Comparison of ENCODE assay signal across 8 mouse cellular contexts in the genomic region with DNA sequence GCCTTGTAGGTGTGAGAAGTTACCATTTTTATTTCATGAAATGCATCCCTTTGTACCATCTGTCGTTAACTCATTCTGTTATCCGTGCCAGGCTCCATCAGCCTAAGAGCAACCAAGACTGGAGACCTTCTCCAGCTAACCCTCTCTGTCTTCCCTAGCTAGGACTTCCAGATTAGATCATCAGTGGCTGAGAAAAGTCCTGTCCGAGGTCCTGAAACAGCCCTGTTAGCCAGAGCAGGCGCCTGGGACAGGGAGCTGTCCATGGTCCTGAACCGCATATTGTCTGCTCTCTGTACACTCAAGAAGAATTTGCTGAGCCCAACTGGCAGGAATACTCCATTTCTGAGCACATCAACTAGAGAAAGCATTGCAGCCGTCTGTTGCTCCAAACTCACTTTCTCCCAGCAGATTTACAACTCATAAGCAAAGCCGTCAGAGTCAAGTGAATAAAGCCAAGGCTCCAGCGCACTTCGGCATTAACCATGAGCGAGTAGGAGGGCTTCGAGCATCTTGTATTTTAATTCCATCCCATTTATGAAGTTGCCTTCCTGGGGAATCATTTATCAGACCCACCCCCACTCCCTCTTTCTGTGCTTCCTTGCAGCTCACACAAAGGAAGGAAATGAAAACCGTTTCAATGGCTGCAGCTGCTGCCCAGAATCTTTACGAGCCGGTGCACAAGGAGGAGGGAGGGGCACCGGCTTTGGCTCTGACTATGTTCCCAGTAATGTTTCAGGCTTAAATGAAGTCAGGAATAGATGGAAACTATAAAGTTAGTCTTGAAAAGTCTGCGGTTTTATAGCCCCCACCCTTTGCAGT.
DNase-seq lines count a peak whose midpoint lies in the region; ATAC-seq and TF ChIP-seq lines count a peak whose summit lies in the region.

No protein-coding gene starts in this region.

- no peak for TF ChIP-seq POLR2A in liver, adult 2 months (IDR thresholded peaks at IDR 0.05; ENCODE audit: extremely low read depth, insufficient read depth, low read length)

- no peak overlapping the region for H3K27ac ChIP-seq in liver, embryonic 12.5 days
- no peak overlapping the region for H3K27ac ChIP-seq in embryonic facial prominence, embryonic 15.5 days (replicated peaks)
- no peak overlapping the region for H3K27ac ChIP-seq in heart, embryonic 10.5 days
- no peak overlapping the region for H3K27ac ChIP-seq in kidney, postnatal 0 days
- no peak overlapping the region for H3K27ac ChIP-seq in liver, adult 2 months (replicated peaks; ENCODE audit: insufficient read depth, low read depth, low read length)
- 0 out of 2 replicates have a peak overlapping the region, but pooled peaks have one; percentile 11 for H3K27ac ChIP-seq in neural tube, embryonic 11.5 days (ENCODE audit: low read depth, low read length)

- no peak for ATAC-seq in liver, embryonic 12.5 days
- ATAC-seq in embryonic facial prominence, embryonic 15.5 days (ENCODE audit: insufficient number of reproducible peaks, low FRiP score, low TSS enrichment, low read depth): 0 out of 2 replicates have a peak, but pooled peaks have one; percentile 43
- ATAC-seq in kidney, postnatal 0 days (replicated peaks; ENCODE audit: low FRiP score, low read depth): peak; percentile 74
- ATAC-seq in neural tube, embryonic 11.5 days (ENCODE audit: insufficient read depth, low FRiP score, low TSS enrichment): 0 out of 2 replicates have a peak, but pooled peaks have one; percentile 27

- H3K9me3 ChIP-seq in liver, embryonic 12.5 days (replicated peaks): no peaks in the 10 kb centered on the region
- no peaks in the 10 kb centered on the region for H3K9me3 ChIP-seq in embryonic facial prominence, embryonic 15.5 days (replicated peaks)
- H3K9me3 ChIP-seq in heart, embryonic 10.5 days: no peaks in the 10 kb centered on the region
- H3K9me3 ChIP-seq in kidney, postnatal 0 days (replicated peaks; ENCODE audit: low read length): no peaks in the 10 kb centered on the region
- H3K9me3 ChIP-seq in neural tube, embryonic 11.5 days (ENCODE audit: control insufficient read depth, low read length): no peaks in the 10 kb centered on the region

- no peaks in the 10 kb centered on the region for H3K4me1 ChIP-seq in liver, embryonic 12.5 days
- no peaks in the 10 kb centered on the region for H3K4me1 ChIP-seq in embryonic facial prominence, embryonic 15.5 days
- H3K4me1 ChIP-seq in heart, embryonic 10.5 days: no peaks in the 10 kb centered on the region
- no peaks in the 10 kb centered on the region for H3K4me1 ChIP-seq in kidney, postnatal 0 days (replicated peaks; ENCODE audit: insufficient read depth, low read length)
- no peaks in the 10 kb centered on the region for H3K4me1 ChIP-seq in liver, adult 2 months (ENCODE audit: control insufficient read depth, insufficient read depth, low read length)
- H3K4me1 ChIP-seq in neural tube, embryonic 11.5 days (ENCODE audit: control insufficient read depth, insufficient read depth, low read length): no peaks in the 10 kb centered on the region; the same call in 1 of the 2 replicates

- WGBS in liver, embryonic 12.5 days (ENCODE audit: insufficient replicate concordance): 48% methylated on average over 16 of the region's 16 CpGs
- 55% methylated on average over 16 of the region's 16 CpGs for WGBS in embryonic facial prominence, embryonic 15.5 days
- WGBS in heart, embryonic 10.5 days: 56% methylated on average over 16 of the region's 16 CpGs
- 53% methylated on average over 16 of the region's 16 CpGs for WGBS in kidney, postnatal 0 days
- 53% methylated on average over 16 of the region's 16 CpGs for WGBS in liver, adult 2 months
- 43% methylated on average over 16 of the region's 16 CpGs for WGBS in neural tube, embryonic 11.5 days

- H3K9ac ChIP-seq in liver, embryonic 12.5 days: no peak overlapping the region
- no peak overlapping the region for H3K9ac ChIP-seq in embryonic facial prominence, embryonic 15.5 days
- no peak overlapping the region for H3K9ac ChIP-seq in kidney, postnatal 0 days (ENCODE audit: low read depth, low read length)
- no peak overlapping the region for H3K9ac ChIP-seq in liver, adult 2 months (ENCODE audit: low read depth, low read length)
- no peak overlapping the region for H3K9ac ChIP-seq in neural tube, embryonic 11.5 days (ENCODE audit: low read length)

- no peaks in the 10 kb centered on the region for H3K36me3 ChIP-seq in liver, embryonic 12.5 days
- no peaks in the 10 kb centered on the region for H3K36me3 ChIP-seq in embryonic facial prominence, embryonic 15.5 days
- H3K36me3 ChIP-seq in heart, embryonic 10.5 days: no peaks in the 10 kb centered on the region
- no peaks in the 10 kb centered on the region for H3K36me3 ChIP-seq in kidney, postnatal 0 days (ENCODE audit: insufficient read depth, low read length)
- H3K36me3 ChIP-seq in liver, adult 2 months (ENCODE audit: control insufficient read depth, insufficient read depth, low read length): no peaks in the 10 kb centered on the region
- no peaks in the 10 kb centered on the region for H3K36me3 ChIP-seq in neural tube, embryonic 11.5 days (ENCODE audit: control insufficient read depth, insufficient read depth, low read length)

- TF ChIP-seq CTCF in kidney, postnatal 0 days (IDR thresholded peaks at IDR 0.05; ENCODE audit: low read depth): 0 out of 2 replicates have a peak, but pooled peaks have one; percentile 10
- peak; percentile 3; the same call in 1 of the 2 replicates for TF ChIP-seq CTCF in liver, adult 2 months (IDR thresholded peaks at IDR 0.05; ENCODE audit: low read depth, low read length)

- H3K4me2 ChIP-seq in liver, embryonic 12.5 days: no peak overlapping the region
- no peak overlapping the region for H3K4me2 ChIP-seq in embryonic facial prominence, embryonic 15.5 days (replicated peaks)
- H3K4me2 ChIP-seq in kidney, postnatal 0 days (ENCODE audit: low read length): no peak overlapping the region
- no peak overlapping the region for H3K4me2 ChIP-seq in neural tube, embryonic 11.5 days (ENCODE audit: low read depth)

- peak; percentile 78 for DNase-seq in liver
- DNase-seq in heart, embryonic 10.5 days (ENCODE audit: low spot score): peak; percentile 92
- DNase-seq in kidney, postnatal 0 days (ENCODE audit: low spot score): peak; percentile 94
- peak; percentile 51 for DNase-seq in liver, adult 2 months (ENCODE audit: extremely low read depth, low read depth, low spot score)
- peak; percentile 89 for DNase-seq in neural tube, embryonic 11.5 days (ENCODE audit: low spot score)
- peak; percentile 12 to 64 for DNase-seq in thymus, postnatal 10 days (ENCODE audit: low spot score in 2 of 2)

- H3K4me3 ChIP-seq in liver, embryonic 12.5 days: no peak overlapping the region
- H3K4me3 ChIP-seq in embryonic facial prominence, embryonic 15.5 days (replicated peaks): no peak overlapping the region
- no peak overlapping the region for H3K4me3 ChIP-seq in heart, embryonic 10.5 days
- H3K4me3 ChIP-seq in kidney, postnatal 0 days (replicated peaks; ENCODE audit: low read depth, low read length): no peak overlapping the region
- no peak overlapping the region for H3K4me3 ChIP-seq in liver, adult 2 months (ENCODE audit: insufficient read depth, low read depth, low read length)
- no peak overlapping the region for H3K4me3 ChIP-seq in neural tube, embryonic 11.5 days (ENCODE audit: low read depth, low read length)

- no peaks in the 10 kb centered on the region for H3K79me2 ChIP-seq in liver, adult 2 months (ENCODE audit: control insufficient read depth, insufficient read depth, low read length)

- H3K27me3 ChIP-seq in liver, embryonic 12.5 days (replicated peaks): no peaks in the 10 kb centered on the region
- H3K27me3 ChIP-seq in embryonic facial prominence, embryonic 15.5 days: no peaks in the 10 kb centered on the region
- H3K27me3 ChIP-seq in heart, embryonic 10.5 days (ENCODE audit: insufficient read depth, poor library complexity, severe bottlenecking): no peaks in the 10 kb centered on the region
- H3K27me3 ChIP-seq in kidney, postnatal 0 days (ENCODE audit: insufficient read depth, low read length): no peaks in the 10 kb centered on the region
- H3K27me3 ChIP-seq in liver, adult 2 months (ENCODE audit: control insufficient read depth, insufficient read depth, low read length): no peaks in the 10 kb centered on the region
- no peaks in the 10 kb centered on the region for H3K27me3 ChIP-seq in neural tube, embryonic 11.5 days (ENCODE audit: control insufficient read depth, insufficient read depth, low read length)

Comparison
In these comparisons a context has a peak if more than half of its experiments do, and no peak if none do; other contexts are left out.
1. DNase-seq: peak in every context shown above with its lines; median percentile 94 in kidney, postnatal 0 days; 92 in heart, embryonic 10.5 days; 89 in neural tube, embryonic 11.5 days; 78 in liver; 51 in liver, adult 2 months; 38 in thymus, postnatal 10 days.